Mouse (Mus musculus): ENCODE measurements at regions not wholly inside any gene's neighbourhood (a gene's known extent, or its start where the extent isn't known, plus 50 kb on each side); places are given as distances from the start of the nearest gene placed in this dataset.
A peak's percentile ranks its signal among the peaks of the same experiment; 100 is the strongest.

GRCm38 (mm10) chr15:61259047-61259446 is 336.2 kb upstream of the A1bg start:
- Histone ChIP-seq H3K36me3 (ENCODE audit: control insufficient read depth, insufficient read depth, low read length) (no peaks in the 10 kb centered on the region), H3K27ac (ENCODE audit: low read depth, low read length) (no peak overlapping the region), H3K4me2 (ENCODE audit: low read length) (no peak overlapping the region), H3K9me3 (replicated peaks; ENCODE audit: control insufficient read depth, low read length) (no peaks in the 10 kb centered on the region), H3K4me3 (ENCODE audit: low read depth, low read length) (no peak overlapping the region), H3K9ac (ENCODE audit: low read length) (no peak overlapping the region), H3K27me3 (replicated peaks; ENCODE audit: control insufficient read depth, insufficient read depth, low read length) (no peaks in the 10 kb centered on the region), H3K4me1 (ENCODE audit: control insufficient read depth, insufficient read depth, low read length) (no peaks in the 10 kb centered on the region)
- WGBS = 94% methylated on average over 2 of the region's 2 CpGs
- no peak for ATAC-seq
- no peak for DNase-seq (ENCODE audit: low spot score)

- Histone ChIP-seq H3K4me2 (ENCODE audit: low read length) (no peak overlapping the region), H3K9me3 (replicated peaks; ENCODE audit: control insufficient read depth, low read length) (no peaks in the 10 kb centered on the region), H3K4me1 (ENCODE audit: control insufficient read depth, insufficient read depth, low read length) (peaks cover 4% of the 10 kb centered on the region; the same call in 1 of the 2 replicates), H3K9ac (ENCODE audit: low read length) (no peak overlapping the region), H3K4me3 (ENCODE audit: low read depth, low read length) (no peak overlapping the region), H3K27me3 (replicated peaks; ENCODE audit: control insufficient read depth, insufficient read depth, low read length) (no peaks in the 10 kb centered on the region), H3K36me3 (ENCODE audit: control insufficient read depth, insufficient read depth, low read length) (no peaks in the 10 kb centered on the region), H3K27ac (ENCODE audit: low read depth, low read length) (no peak overlapping the region)
- no peak for ATAC-seq
- no peak for DNase-seq (ENCODE audit: low spot score)
- WGBS = 91% methylated on average over 2 of the region's 2 CpGs
Observed at GRCm38 (mm10) chr15:61244511-61244910, 321.7 kb upstream of the A1bg start.

- Histone ChIP-seq H3K4me3 (ENCODE audit: low read depth, low read length) (no peak overlapping the region), H3K4me1 (ENCODE audit: control insufficient read depth, insufficient read depth, low read length) (peaks cover 4% of the 10 kb centered on the region; the same call in 1 of the 2 replicates), H3K27ac (ENCODE audit: low read depth, low read length) (no peak overlapping the region), H3K36me3 (ENCODE audit: control insufficient read depth, insufficient read depth, low read length) (no peaks in the 10 kb centered on the region), H3K27me3 (replicated peaks; ENCODE audit: control insufficient read depth, insufficient read depth, low read length) (no peaks in the 10 kb centered on the region), H3K9ac (ENCODE audit: low read length) (no peak overlapping the region), H3K9me3 (replicated peaks; ENCODE audit: control insufficient read depth, low read length) (no peaks in the 10 kb centered on the region), H3K4me2 (ENCODE audit: low read length) (no peak overlapping the region)
- 79% methylated on average over 2 of the region's 2 CpGs for WGBS
- ATAC-seq (no peak), DNase-seq (ENCODE audit: low spot score) (no peak)
Observed at GRCm38 (mm10) chr15:61242161-61242681, 319.4 kb upstream of the A1bg start.

- Histone ChIP-seq H3K27me3 (replicated peaks; ENCODE audit: control insufficient read depth, insufficient read depth, low read length) (no peaks in the 10 kb centered on the region), H3K36me3 (ENCODE audit: control insufficient read depth, insufficient read depth, low read length) (no peaks in the 10 kb centered on the region), H3K4me1 (ENCODE audit: control insufficient read depth, insufficient read depth, low read length) (peaks cover 4% of the 10 kb centered on the region; the same call in 1 of the 2 replicates), H3K9me3 (replicated peaks; ENCODE audit: control insufficient read depth, low read length) (no peaks in the 10 kb centered on the region), H3K4me3 (ENCODE audit: low read depth, low read length) (no peak overlapping the region), H3K9ac (ENCODE audit: low read length) (no peak overlapping the region), H3K27ac (ENCODE audit: low read depth, low read length) (no peak overlapping the region), H3K4me2 (ENCODE audit: low read length) (no peak overlapping the region)
- ATAC-seq = no peak
- 96% methylated on average over 1 of the region's 1 CpGs for WGBS
- no peak for DNase-seq (ENCODE audit: low spot score)
Observed at GRCm38 (mm10) chr15:61241741-61242140, 318.9 kb upstream of the A1bg start.

- Histone ChIP-seq H3K9ac (ENCODE audit: low read length) (no peak overlapping the region), H3K4me1 (ENCODE audit: control insufficient read depth, insufficient read depth, low read length) (peaks cover 4% of the 10 kb centered on the region; the same call in 1 of the 2 replicates), H3K4me3 (ENCODE audit: low read depth, low read length) (no peak overlapping the region), H3K27me3 (replicated peaks; ENCODE audit: control insufficient read depth, insufficient read depth, low read length) (no peaks in the 10 kb centered on the region), H3K36me3 (ENCODE audit: control insufficient read depth, insufficient read depth, low read length) (no peaks in the 10 kb centered on the region), H3K4me2 (ENCODE audit: low read length) (no peak overlapping the region), H3K9me3 (replicated peaks; ENCODE audit: control insufficient read depth, low read length) (no peaks in the 10 kb centered on the region), H3K27ac (ENCODE audit: low read depth, low read length) (no peak overlapping the region)
- DNase-seq (ENCODE audit: low spot score) (peak; percentile 20), ATAC-seq (no peak)
Observed at GRCm38 (mm10) chr15:61240344-61240743, 317.5 kb upstream of the A1bg start.

- no peaks in the 10 kb centered on the region for H3K27me3 ChIP-seq (replicated peaks; ENCODE audit: control insufficient read depth, insufficient read depth, low read length)
- peak; percentile 29; the same call in 1 of the 2 replicates for ATAC-seq
- no peak overlapping the region for H3K9ac ChIP-seq (ENCODE audit: low read length)
- no peaks in the 10 kb centered on the region for H3K9me3 ChIP-seq (replicated peaks; ENCODE audit: control insufficient read depth, low read length)
- H3K36me3 ChIP-seq (ENCODE audit: control insufficient read depth, insufficient read depth, low read length) = no peaks in the 10 kb centered on the region
- no peak overlapping the region for H3K4me2 ChIP-seq (ENCODE audit: low read length)
- 45% methylated on average over 7 of the region's 7 CpGs for WGBS
- no peak overlapping the region for H3K27ac ChIP-seq (ENCODE audit: low read depth, low read length)
- peaks cover 4% of the 10 kb centered on the region; the same call in 1 of the 2 replicates for H3K4me1 ChIP-seq (ENCODE audit: control insufficient read depth, insufficient read depth, low read length)
- peak; percentile 17 for DNase-seq (ENCODE audit: low spot score)
- no peak overlapping the region for H3K4me3 ChIP-seq (ENCODE audit: low read depth, low read length)
Observed at GRCm38 (mm10) chr15:61239414-61239813, 316.6 kb upstream of the A1bg start.

GRCm38 (mm10) chr15:61238996-61239395 is 316.2 kb upstream of the A1bg start:
- Histone ChIP-seq H3K4me1 (ENCODE audit: control insufficient read depth, insufficient read depth, low read length) (peaks cover 4% of the 10 kb centered on the region; the same call in 1 of the 2 replicates), H3K36me3 (ENCODE audit: control insufficient read depth, insufficient read depth, low read length) (no peaks in the 10 kb centered on the region), H3K9me3 (replicated peaks; ENCODE audit: control insufficient read depth, low read length) (no peaks in the 10 kb centered on the region), H3K9ac (ENCODE audit: low read length) (no peak overlapping the region), H3K27ac (ENCODE audit: low read depth, low read length) (no peak overlapping the region), H3K4me2 (ENCODE audit: low read length) (no peak overlapping the region), H3K27me3 (replicated peaks; ENCODE audit: control insufficient read depth, insufficient read depth, low read length) (no peaks in the 10 kb centered on the region), H3K4me3 (ENCODE audit: low read depth, low read length) (no peak overlapping the region)
- 74% methylated on average over 10 of the region's 12 CpGs for WGBS
- no peak for DNase-seq (ENCODE audit: low spot score)
- ATAC-seq = no peak

GRCm38 (mm10) chr15:61229579-61229978 is 306.8 kb upstream of the A1bg start:
- Histone ChIP-seq H3K27ac (ENCODE audit: low read depth, low read length) (no peak overlapping the region), H3K27me3 (replicated peaks; ENCODE audit: control insufficient read depth, insufficient read depth, low read length) (no peaks in the 10 kb centered on the region), H3K9ac (ENCODE audit: low read length) (no peak overlapping the region), H3K36me3 (ENCODE audit: control insufficient read depth, insufficient read depth, low read length) (no peaks in the 10 kb centered on the region), H3K4me3 (ENCODE audit: low read depth, low read length) (no peak overlapping the region), H3K4me1 (ENCODE audit: control insufficient read depth, insufficient read depth, low read length) (no peaks in the 10 kb centered on the region), H3K9me3 (replicated peaks; ENCODE audit: control insufficient read depth, low read length) (no peaks in the 10 kb centered on the region), H3K4me2 (ENCODE audit: low read length) (no peak overlapping the region)
- no peak for ATAC-seq
- WGBS = 84% methylated on average over 3 of the region's 3 CpGs
- DNase-seq (ENCODE audit: low spot score) = no peak

- Histone ChIP-seq H3K27me3 (replicated peaks; ENCODE audit: control insufficient read depth, insufficient read depth, low read length) (no peaks in the 10 kb centered on the region), H3K9ac (ENCODE audit: low read length) (no peak overlapping the region), H3K4me3 (ENCODE audit: low read depth, low read length) (no peak overlapping the region), H3K36me3 (ENCODE audit: control insufficient read depth, insufficient read depth, low read length) (no peaks in the 10 kb centered on the region), H3K27ac (ENCODE audit: low read depth, low read length) (no peak overlapping the region), H3K9me3 (replicated peaks; ENCODE audit: control insufficient read depth, low read length) (no peaks in the 10 kb centered on the region), H3K4me2 (ENCODE audit: low read length) (no peak overlapping the region), H3K4me1 (ENCODE audit: control insufficient read depth, insufficient read depth, low read length) (no peaks in the 10 kb centered on the region)
- no peak for ATAC-seq
- no peak for DNase-seq (ENCODE audit: low spot score)
- 70% methylated on average over 1 of the region's 1 CpGs for WGBS
Observed at GRCm38 (mm10) chr15:61222923-61223322, 300.1 kb upstream of the A1bg start.

All from forebrain, embryonic 14.5 days (tissue).